Mouse (Mus musculus): Measurements from ENCODE around the gene Aunip.
A peak's percentile ranks its signal among the peaks of the same experiment; 100 is the strongest.
"Not testable (repeated sequence)": the region's sequence is repeated elsewhere in the genome, so short reads cannot be mapped to it uniquely, and the experiment has no call there.

Aunip gene

GRCm38 (mm10) chr4:134485151-134485900, 25.5 kb upstream of the Aunip start:
- DNase-seq (ENCODE audit: low read depth, low spot score): no peak

- DNase-seq (ENCODE audit: low read depth, low spot score): no peak
Measured at GRCm38 (mm10) chr4:134488211-134488610, 22.6 kb upstream of the Aunip start.

GRCm38 (mm10) chr4:134489986-134490665, 20.7 kb upstream of the Aunip start:
- DNase-seq (ENCODE audit: low read depth, low spot score): no peak

- no peak for DNase-seq (ENCODE audit: low read depth, low spot score)
Measured at GRCm38 (mm10) chr4:134491716-134492115, 19.1 kb upstream of the Aunip start.

- not testable (repeated sequence) for DNase-seq (ENCODE audit: low read depth, low spot score)
Measured at GRCm38 (mm10) chr4:134494161-134494560, 16.6 kb upstream of the Aunip start.

- DNase-seq (ENCODE audit: low read depth, low spot score): no peak
Measured at GRCm38 (mm10) chr4:134494780-134495545, 15.8 kb upstream of the Aunip start.

- no peak for DNase-seq (ENCODE audit: low read depth, low spot score)
Measured at GRCm38 (mm10) chr4:134495546-134495923, 15.3 kb upstream of the Aunip start.

GRCm38 (mm10) chr4:134496595-134497210, 14.1 kb upstream of the Aunip start, which contains the start of gene Paqr7:
Gene Paqr7 (plus strand): TSS chr4:134496697.
- DNase-seq (ENCODE audit: low read depth, low spot score): no peak

- DNase-seq (ENCODE audit: low read depth, low spot score): no peak
Measured at GRCm38 (mm10) chr4:134497223-134497622, 13.6 kb upstream of the Aunip start.

- no peak for DNase-seq (ENCODE audit: low read depth, low spot score)
Measured at GRCm38 (mm10) chr4:134497986-134498731, 12.6 kb upstream of the Aunip start.

- not testable (repeated sequence) for DNase-seq (ENCODE audit: low read depth, low spot score)
Measured at GRCm38 (mm10) chr4:134498983-134499382, 11.8 kb upstream of the Aunip start.

- no peak for DNase-seq (ENCODE audit: low read depth, low spot score)
Measured at GRCm38 (mm10) chr4:134501095-134501494, 9.7 kb upstream of the Aunip start.

- no peak for DNase-seq (ENCODE audit: low read depth, low spot score)
Measured at GRCm38 (mm10) chr4:134503686-134504357, 7.0 kb upstream of the Aunip start.

GRCm38 (mm10) chr4:134505303-134505789, 5.5 kb upstream of the Aunip start:
- DNase-seq (ENCODE audit: low read depth, low spot score): no peak

GRCm38 (mm10) chr4:134505966-134506594, 4.7 kb upstream of the Aunip start:
- no peak for DNase-seq (ENCODE audit: low read depth, low spot score)

- no peak for DNase-seq (ENCODE audit: low read depth, low spot score)
Measured at GRCm38 (mm10) chr4:134506713-134507112, 4.1 kb upstream of the Aunip start.

- no peak for DNase-seq (ENCODE audit: low read depth, low spot score)
Measured at GRCm38 (mm10) chr4:134510396-134510795, 403 bp upstream of the Aunip start.

GRCm38 (mm10) chr4:134511730-134512129, 931 bp downstream of the Aunip start:
- DNase-seq (ENCODE audit: low read depth, low spot score): no peak

- DNase-seq (ENCODE audit: low read depth, low spot score): peak; percentile 59
Measured at GRCm38 (mm10) chr4:134512798-134513197, 2.0 kb downstream of the Aunip start.

All from WW6 (cell line).